Mouse (Mus musculus) kidney, postnatal 0 days (tissue): ENCODE measurements at regions not wholly inside any gene's neighbourhood (a gene's known extent, or its start where the extent isn't known, plus 50 kb on each side); places are given as distances from the start of the nearest gene placed in this dataset.
A peak's percentile ranks its signal among the peaks of the same experiment; 100 is the strongest.

Experiments used
- ATAC-seq: fragments of 200-750 bp; cut with Nextera tagmentation; replicated peaks from 2 replicates; pipeline ENCODE4 v1.8.0; 2017; ENCODE audit warnings: low read depth, moderate number of reproducible peaks, moderate TSS enrichment, moderate library complexity; ENCODE audit not compliant: low FRiP score
- DNase-seq: peaks from one replicate; pipeline ENCODE4 v3.0.0-alpha.2; 2016; ENCODE audit warnings: low spot score
- H3K27ac ChIP-seq: fragments of 300-500 bp; sonication (generic); 2 replicates; pipeline ENCODE4 v1.5.1; 2014; ENCODE audit warnings: mild to moderate bottlenecking
- H3K27me3 ChIP-seq: fragments of 300-500 bp; sonication (generic); 2 replicates; pipeline ENCODE4 v1.6.1; 2014; ENCODE audit warnings: low read length, mixed read lengths; ENCODE audit not compliant: insufficient read depth
- H3K36me3 ChIP-seq: fragments of 300-500 bp; sonication (generic); 2 replicates; pipeline ENCODE4 v1.6.1; 2014; ENCODE audit warnings: low read length, mixed read lengths; ENCODE audit not compliant: insufficient read depth
- H3K4me1 ChIP-seq: fragments of 300-500 bp; sonication (generic); replicated peaks from 2 replicates; pipeline ENCODE4 v1.6.1; 2014; ENCODE audit warnings: antibody characterized with exemption, low read length, mixed read lengths; ENCODE audit not compliant: insufficient read depth
- H3K4me2 ChIP-seq: fragments of 300-500 bp; sonication (generic); 2 replicates; pipeline ENCODE4 v1.6.1; 2014; ENCODE audit warnings: mild to moderate bottlenecking, low read length, moderate library complexity, mixed read lengths
- H3K4me3 ChIP-seq: fragments of 300-500 bp; sonication (generic); replicated peaks from 2 replicates; pipeline ENCODE4 v1.5.1; 2014; ENCODE audit warnings: low read depth, low read length
- H3K9ac ChIP-seq: fragments of 300-500 bp; sonication (generic); 2 replicates; pipeline ENCODE4 v1.6.1; 2014; ENCODE audit warnings: low read depth, low read length
- H3K9me3 ChIP-seq: fragments of 300-500 bp; sonication (generic); replicated peaks from 2 replicates; pipeline ENCODE4 v1.6.1; 2016; ENCODE audit warnings: low read length, inconsistent platforms, mixed read lengths
- CTCF ChIP-seq: IDR thresholded peaks from 2 replicates; pipeline ENCODE4 v1.5.1; 2016; ENCODE audit warnings: antibody characterized with exemption, low read depth, mild to moderate bottlenecking, moderate library complexity
- WGBS: fragments of 180-500 bp; shearing (Covaris S2); extraction: QIAGEN DNeasy Blood & Tissue Kit; methylation state at CpG from one replicate; pipeline ENCODE4 v1.1.7; 2014; 5-methylcytosine and 5-hydroxymethylcytosine counted together

DNA sequence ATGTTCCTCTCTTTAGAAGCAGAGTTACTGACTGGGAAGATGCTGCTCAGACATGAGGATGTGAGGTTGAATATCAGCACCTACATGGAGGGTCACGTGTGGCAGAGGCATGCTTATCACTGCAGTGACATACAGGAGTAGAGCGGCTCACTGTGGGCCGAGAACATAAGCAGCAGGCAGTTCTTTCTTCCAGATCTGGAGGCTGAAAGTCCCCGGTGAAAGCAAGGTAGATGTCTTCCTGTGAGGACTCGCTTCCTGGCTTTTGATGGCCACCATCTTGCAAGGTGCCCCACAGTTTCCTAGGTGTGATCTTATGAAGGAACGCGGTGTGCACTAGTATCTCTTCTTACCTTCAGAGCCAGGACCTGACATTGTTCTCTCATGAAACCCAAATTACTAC lies 505.5 kb upstream of the Mki67 start:
- Histone ChIP-seq H3K9me3 (no peaks in the 10 kb centered on the region), H3K36me3 (no peaks in the 10 kb centered on the region), H3K27me3 (no peaks in the 10 kb centered on the region), H3K9ac (no peak overlapping the region), H3K4me3 (no peak overlapping the region), H3K4me1 (peaks cover 12% of the 10 kb centered on the region), H3K4me2 (no peak overlapping the region), H3K27ac (no peak overlapping the region)
- WGBS: 89% methylated on average over 7 of the region's 7 CpGs
- DNase-seq: no peak
- TF ChIP-seq CTCF: no peak
- ATAC-seq: no peak

DNA sequence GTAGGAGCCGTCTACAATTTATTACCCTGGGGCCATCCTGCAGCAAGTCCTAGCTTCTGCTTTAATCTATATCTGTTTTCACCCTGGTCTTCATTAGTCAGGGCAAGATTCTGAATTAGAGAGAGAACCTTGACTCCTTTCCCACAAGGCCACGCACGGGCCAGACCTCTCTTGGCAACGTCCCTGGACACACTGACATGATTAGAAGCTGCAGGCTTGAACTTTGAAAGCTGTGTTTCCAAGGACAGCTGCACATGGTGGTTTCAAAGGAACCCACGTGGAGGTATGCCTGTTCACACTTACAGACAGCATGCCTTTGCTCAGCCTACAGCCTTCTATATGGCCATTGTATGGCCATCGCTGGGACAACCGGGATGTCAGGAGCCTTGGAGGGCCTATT lies 509.9 kb upstream of the Mki67 start:
- Histone ChIP-seq H3K36me3 (no peaks in the 10 kb centered on the region), H3K9me3 (no peaks in the 10 kb centered on the region), H3K27ac (no peak overlapping the region), H3K4me2 (no peak overlapping the region), H3K27me3 (no peaks in the 10 kb centered on the region), H3K4me3 (no peak overlapping the region), H3K9ac (no peak overlapping the region), H3K4me1 (no peaks in the 10 kb centered on the region)
- DNase-seq: no peak
- 65% methylated on average over 7 of the region's 7 CpGs for WGBS
- ATAC-seq: no peak
- no peak for TF ChIP-seq CTCF

DNA sequence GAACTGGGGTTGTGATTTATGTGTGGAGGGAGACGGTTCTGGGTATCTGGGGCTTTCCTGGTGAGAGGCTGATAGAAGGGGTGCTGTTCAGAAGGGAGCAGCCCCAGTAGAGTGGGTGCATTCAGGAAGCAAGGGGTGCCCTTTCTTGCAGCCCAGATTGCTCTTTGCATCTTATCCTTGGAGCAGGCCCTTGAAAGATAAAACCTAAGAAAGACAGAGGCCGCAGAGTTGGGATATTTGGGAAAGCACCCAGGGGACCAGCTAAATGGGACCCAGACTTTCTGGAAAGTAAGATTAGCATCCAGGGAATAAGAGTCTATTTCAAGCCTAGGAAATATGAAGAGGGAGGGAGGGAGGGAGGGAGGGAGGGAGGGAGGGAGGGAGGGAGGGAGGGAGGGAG lies 512.2 kb upstream of the Mki67 start:
- no peak for TF ChIP-seq CTCF
- Histone ChIP-seq H3K4me1 (no peaks in the 10 kb centered on the region), H3K4me3 (no peak overlapping the region), H3K36me3 (no peaks in the 10 kb centered on the region), H3K9me3 (no peaks in the 10 kb centered on the region), H3K27ac (no peak overlapping the region), H3K9ac (no peak overlapping the region), H3K4me2 (no peak overlapping the region), H3K27me3 (no peaks in the 10 kb centered on the region)
- ATAC-seq (no peak), DNase-seq (no peak)
- 66% methylated on average over 2 of the region's 2 CpGs for WGBS

DNA sequence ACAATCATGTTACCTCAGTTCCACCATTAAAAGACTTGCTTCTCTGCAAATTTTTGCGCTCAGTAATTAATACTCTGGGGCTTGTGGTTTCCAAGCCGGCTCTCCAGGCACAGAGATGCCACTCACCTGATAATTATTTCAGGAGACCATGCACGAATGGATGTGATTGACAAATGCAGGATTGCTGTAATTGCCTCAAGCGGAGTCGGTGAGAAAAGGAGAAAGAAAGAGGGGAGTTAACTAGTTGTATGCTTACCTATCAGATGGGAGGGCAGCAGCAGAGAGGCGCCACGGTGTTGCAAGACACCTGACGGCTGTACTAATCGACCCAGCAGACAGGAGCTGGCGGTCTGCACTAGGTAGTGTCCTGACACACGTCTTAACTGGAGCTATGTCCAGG lies 513.4 kb upstream of the Mki67 start:
- Histone ChIP-seq H3K9ac (no peak overlapping the region), H3K27ac (no peak overlapping the region), H3K9me3 (no peaks in the 10 kb centered on the region), H3K27me3 (no peaks in the 10 kb centered on the region), H3K4me2 (no peak overlapping the region), H3K4me3 (no peak overlapping the region), H3K4me1 (no peaks in the 10 kb centered on the region), H3K36me3 (no peaks in the 10 kb centered on the region)
- DNase-seq (no peak), ATAC-seq (no peak)
- WGBS: 67% methylated on average over 11 of the region's 11 CpGs
- TF ChIP-seq CTCF: no peak

DNA sequence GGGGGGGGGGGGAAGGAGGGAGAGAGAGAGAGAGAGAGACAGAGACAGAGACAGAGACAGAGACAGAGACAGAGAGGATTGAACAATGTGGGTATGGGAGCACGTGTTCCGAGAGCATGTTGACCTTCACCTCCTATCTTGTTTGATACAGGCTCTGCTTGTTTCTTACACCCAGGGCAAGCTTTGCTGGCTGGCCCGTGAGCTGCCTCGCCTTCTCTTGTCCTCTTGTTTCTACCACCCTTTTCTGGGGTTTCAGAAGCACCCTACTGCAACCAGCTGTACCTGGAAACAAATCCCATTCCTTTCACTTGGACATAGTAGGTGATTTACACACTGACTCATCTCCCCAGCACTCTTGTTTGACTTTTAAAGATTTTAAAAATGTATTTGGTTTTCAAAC lies 516.0 kb upstream of the Mki67 start:
- no peak overlapping the region for H3K4me2 ChIP-seq
- no peak overlapping the region for H3K27ac ChIP-seq
- no peaks in the 10 kb centered on the region for H3K4me1 ChIP-seq
- WGBS: 79% methylated on average over 4 of the region's 4 CpGs
- H3K4me3 ChIP-seq: no peak overlapping the region
- H3K9me3 ChIP-seq: no peaks in the 10 kb centered on the region
- no peaks in the 10 kb centered on the region for H3K27me3 ChIP-seq
- H3K36me3 ChIP-seq: no peaks in the 10 kb centered on the region
- H3K9ac ChIP-seq: no peak overlapping the region
- no peak for TF ChIP-seq CTCF
- ATAC-seq (no peak), DNase-seq (no peak)

DNA sequence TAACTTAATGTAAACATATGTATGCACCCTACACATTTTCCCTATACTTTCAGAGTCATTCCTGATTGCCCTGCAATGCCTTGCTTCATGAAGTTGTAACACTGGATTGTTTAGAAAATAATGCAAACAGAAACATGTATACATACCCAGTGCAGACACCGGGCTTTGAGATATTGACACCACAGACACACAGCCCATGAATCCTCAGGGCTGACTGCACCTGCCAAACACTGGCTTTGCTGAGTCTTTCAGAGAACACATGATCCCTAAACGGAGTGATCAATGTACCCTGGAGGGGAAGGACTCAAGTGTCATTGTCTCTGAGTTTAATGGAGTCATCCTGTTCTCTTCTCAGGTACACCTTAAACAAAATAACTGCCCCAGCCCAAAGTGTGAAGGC lies 519.4 kb upstream of the Mki67 start:
- Histone ChIP-seq H3K36me3 (no peaks in the 10 kb centered on the region), H3K9me3 (no peaks in the 10 kb centered on the region), H3K27me3 (no peaks in the 10 kb centered on the region), H3K4me2 (no peak overlapping the region), H3K27ac (no peak overlapping the region), H3K4me3 (no peak overlapping the region), H3K9ac (no peak overlapping the region), H3K4me1 (no peaks in the 10 kb centered on the region)
- DNase-seq (no peak), ATAC-seq (no peak)
- WGBS: 35% methylated on average over 2 of the region's 2 CpGs
- TF ChIP-seq CTCF: no peak

DNA sequence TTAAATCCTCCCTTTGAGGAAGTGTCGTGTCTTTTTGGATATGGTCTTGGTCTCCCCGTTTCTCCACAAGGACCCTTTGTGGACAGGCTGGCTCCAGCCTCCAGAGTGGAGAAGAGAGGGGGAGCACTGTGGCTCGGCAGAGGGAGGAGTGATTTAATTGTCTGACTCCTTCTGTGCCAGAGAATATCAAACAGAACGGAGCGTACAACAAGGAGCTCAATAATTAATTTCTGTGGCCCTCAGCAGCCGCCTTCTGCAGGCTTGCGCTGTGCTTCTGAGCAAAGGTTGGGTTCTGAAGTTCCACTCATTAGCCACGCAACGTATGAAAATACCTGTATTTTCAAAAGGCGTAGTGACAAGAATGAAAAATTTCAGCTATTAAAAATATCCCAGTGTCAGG lies 520.2 kb upstream of the Mki67 start:
- DNase-seq: peak; percentile 15
- TF ChIP-seq CTCF: no peak

More for the DNA sequence above, 520.2 kb upstream of the Mki67 start:
- no peak overlapping the region for H3K27ac ChIP-seq
- H3K4me3 ChIP-seq: no peak overlapping the region
- no peak overlapping the region for H3K9ac ChIP-seq
- no peaks in the 10 kb centered on the region for H3K27me3 ChIP-seq
- no peak for ATAC-seq
- H3K9me3 ChIP-seq: no peaks in the 10 kb centered on the region
- H3K36me3 ChIP-seq: no peaks in the 10 kb centered on the region
- H3K4me2 ChIP-seq: no peak overlapping the region
- no peaks in the 10 kb centered on the region for H3K4me1 ChIP-seq
- 43% methylated on average over 10 of the region's 10 CpGs for WGBS
